Mouse (Mus musculus): ENCODE results near the gene Aicda. TPM values are rescaled to one million over a fixed set of nuclear protein-coding genes. Genes with fewer than 3 reads are reported as not detected.

Aicda gene
- polyA plus RNA-seq, 1 experiment from 2014 or later = not detected

DNA sequence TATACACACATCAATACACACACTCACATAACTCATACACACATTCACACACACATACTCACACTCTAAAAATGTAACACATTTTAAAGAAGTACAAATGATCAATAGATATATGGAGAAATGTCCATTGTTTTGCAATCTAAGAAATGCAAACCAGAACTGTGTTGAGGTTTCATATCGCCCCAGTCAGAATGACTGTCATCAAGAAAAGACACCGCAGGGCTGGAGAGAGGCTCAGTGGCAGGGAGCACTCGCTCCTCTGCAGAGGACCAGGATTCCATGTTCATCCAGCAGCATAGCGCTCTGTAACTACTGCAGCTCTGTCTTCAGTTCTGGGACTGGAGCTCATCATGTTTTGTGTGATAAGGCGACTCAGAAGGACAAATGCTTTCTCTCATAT is 10.0 kb upstream of the Aicda start:
- no peak for DNase-seq (ENCODE audit: low spot score)
- H3K27me3 ChIP-seq (ENCODE audit: control insufficient read depth, insufficient read depth, low read length) = no peaks in the 10 kb centered on the region
- H3K36me3 ChIP-seq (ENCODE audit: control insufficient read depth, insufficient read depth, low read length) = no peaks in the 10 kb centered on the region
- no peak overlapping the region for H3K27ac ChIP-seq (ENCODE audit: low read depth, low read length)
- no peaks in the 10 kb centered on the region for H3K9me3 ChIP-seq (ENCODE audit: control insufficient read depth, low read length)
- no peak overlapping the region for H3K9ac ChIP-seq (ENCODE audit: low read length)
- no peak for ATAC-seq (replicated peaks; ENCODE audit: low FRiP score)
- no peak overlapping the region for H3K4me2 ChIP-seq (ENCODE audit: low read depth, low read length, severe bottlenecking)
- WGBS = 86% methylated on average over 5 of the region's 5 CpGs
- no peaks in the 10 kb centered on the region for H3K4me1 ChIP-seq (replicated peaks; ENCODE audit: control insufficient read depth, insufficient read depth, low read length)
- H3K4me3 ChIP-seq (ENCODE audit: low read depth, low read length) = no peak overlapping the region

- no peak overlapping the region for H3K9ac ChIP-seq (ENCODE audit: low read length)
- 94% methylated on average over 1 of the region's 1 CpGs for whole genome bisulfite sequencing
- no peaks in the 10 kb centered on the region for H3K9me3 ChIP-seq (ENCODE audit: control insufficient read depth, low read length)
- no peak overlapping the region for H3K4me2 ChIP-seq (ENCODE audit: low read depth, low read length, severe bottlenecking)
- no peak overlapping the region for H3K4me3 ChIP-seq (ENCODE audit: low read depth, low read length)
- H3K27me3 ChIP-seq (ENCODE audit: control insufficient read depth, insufficient read depth, low read length) = no peaks in the 10 kb centered on the region
- no peaks in the 10 kb centered on the region for H3K4me1 ChIP-seq (replicated peaks; ENCODE audit: control insufficient read depth, insufficient read depth, low read length)
- H3K27ac ChIP-seq (ENCODE audit: low read depth, low read length) = no peak overlapping the region
- DNase-seq (ENCODE audit: low spot score) (no peak), ATAC-seq (replicated peaks; ENCODE audit: low FRiP score) (no peak)
- no peaks in the 10 kb centered on the region for H3K36me3 ChIP-seq (ENCODE audit: control insufficient read depth, insufficient read depth, low read length)
These were observed 8.9 kb upstream of the Aicda start for GRCm38 (mm10) chr6:122544672-122545071.

DNA sequence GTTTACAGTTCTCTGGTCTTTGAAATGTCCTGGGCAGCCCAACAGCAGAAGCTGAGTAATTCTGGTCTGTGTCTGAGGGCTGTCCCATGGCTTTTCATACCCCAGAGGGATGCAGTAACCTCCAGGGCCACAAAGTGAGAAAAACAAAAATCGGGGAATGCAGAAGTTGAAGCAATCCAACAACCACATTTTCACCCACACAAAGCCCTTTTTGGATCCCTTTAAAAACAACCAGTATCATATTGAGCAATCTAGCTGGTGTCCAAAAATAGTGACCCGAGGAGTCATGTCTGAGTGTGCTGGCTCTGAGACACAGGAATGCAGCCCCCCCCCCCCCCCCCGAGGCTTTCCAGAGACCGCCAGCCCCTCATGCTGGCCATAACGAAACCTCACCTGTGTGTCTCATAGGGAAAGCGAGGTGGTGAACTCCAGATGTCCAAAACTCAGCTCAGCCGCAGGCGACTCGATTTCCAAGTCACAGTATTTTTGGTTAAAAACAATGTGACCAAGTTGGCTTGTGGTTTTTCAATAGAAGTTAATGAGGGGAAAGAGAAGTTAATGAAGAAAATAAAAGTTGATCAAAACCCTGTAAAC is 8.2 kb upstream of the Aicda start:
- Histone ChIP-seq H3K27ac (ENCODE audit: low read depth, low read length) (no peak overlapping the region), H3K4me2 (ENCODE audit: low read depth, low read length, severe bottlenecking) (no peak overlapping the region), H3K36me3 (ENCODE audit: control insufficient read depth, insufficient read depth, low read length) (no peaks in the 10 kb centered on the region), H3K4me3 (ENCODE audit: low read depth, low read length) (no peak overlapping the region), H3K9ac (ENCODE audit: low read length) (no peak overlapping the region), H3K4me1 (replicated peaks; ENCODE audit: control insufficient read depth, insufficient read depth, low read length) (no peaks in the 10 kb centered on the region), H3K9me3 (ENCODE audit: control insufficient read depth, low read length) (no peaks in the 10 kb centered on the region), H3K27me3 (ENCODE audit: control insufficient read depth, insufficient read depth, low read length) (no peaks in the 10 kb centered on the region)
- ATAC-seq (replicated peaks; ENCODE audit: low FRiP score) = no peak
- WGBS = 79% methylated on average over 9 of the region's 9 CpGs
- no peak for DNase-seq (ENCODE audit: low spot score)

- no peaks in the 10 kb centered on the region for H3K9me3 ChIP-seq (ENCODE audit: control insufficient read depth, low read length)
- H3K4me2 ChIP-seq (ENCODE audit: low read depth, low read length, severe bottlenecking) = no peak overlapping the region
- no peak overlapping the region for H3K4me3 ChIP-seq (ENCODE audit: low read depth, low read length)
- 83% methylated on average over 10 of the region's 10 CpGs for WGBS
- no peak for ATAC-seq (replicated peaks; ENCODE audit: low FRiP score)
- no peaks in the 10 kb centered on the region for H3K36me3 ChIP-seq (ENCODE audit: control insufficient read depth, insufficient read depth, low read length)
- no peak overlapping the region for H3K27ac ChIP-seq (ENCODE audit: low read depth, low read length)
- no peak for DNase-seq (ENCODE audit: low spot score)
- H3K9ac ChIP-seq (ENCODE audit: low read length) = no peak overlapping the region
- no peaks in the 10 kb centered on the region for H3K27me3 ChIP-seq (ENCODE audit: control insufficient read depth, insufficient read depth, low read length)
- H3K4me1 ChIP-seq (replicated peaks; ENCODE audit: control insufficient read depth, insufficient read depth, low read length) = no peaks in the 10 kb centered on the region
These were observed 7.7 kb upstream of the Aicda start for GRCm38 (mm10) chr6:122545948-122546347.

DNA sequence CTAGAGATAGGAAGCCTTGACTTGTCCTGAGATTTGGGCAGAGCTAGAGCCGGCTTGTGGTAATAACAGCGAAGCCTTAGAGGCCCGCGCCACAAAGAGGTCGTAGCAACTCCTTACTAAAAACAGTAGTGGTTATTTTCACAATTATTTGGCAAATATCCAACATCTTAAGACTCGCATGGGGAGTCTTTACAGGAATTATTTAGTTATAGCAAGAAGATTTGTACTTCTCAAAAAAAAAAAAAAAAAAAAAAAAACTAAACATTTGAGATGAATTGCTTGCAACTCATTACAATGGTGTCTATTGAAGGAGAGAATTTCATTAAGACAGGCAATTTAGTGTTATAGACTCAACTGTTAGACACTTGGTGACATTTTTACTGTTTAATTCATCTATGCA is 501 bp downstream of the Aicda start:
- no peak for ATAC-seq (replicated peaks; ENCODE audit: low FRiP score)
- no peak for DNase-seq (ENCODE audit: low spot score)
- no peak overlapping the region for H3K27ac ChIP-seq (ENCODE audit: low read depth, low read length)
- H3K9ac ChIP-seq (ENCODE audit: low read length) = no peak overlapping the region
- H3K4me1 ChIP-seq (replicated peaks; ENCODE audit: control insufficient read depth, insufficient read depth, low read length) = no peaks in the 10 kb centered on the region
- no peak overlapping the region for H3K4me3 ChIP-seq (ENCODE audit: low read depth, low read length)
- H3K36me3 ChIP-seq (ENCODE audit: control insufficient read depth, insufficient read depth, low read length) = no peaks in the 10 kb centered on the region
- H3K27me3 ChIP-seq (ENCODE audit: control insufficient read depth, insufficient read depth, low read length) = no peaks in the 10 kb centered on the region
- no peaks in the 10 kb centered on the region for H3K9me3 ChIP-seq (ENCODE audit: control insufficient read depth, low read length)
- WGBS = 85% methylated on average over 6 of the region's 6 CpGs
- no peak overlapping the region for H3K4me2 ChIP-seq (ENCODE audit: low read depth, low read length, severe bottlenecking)

GRCm38 (mm10) chr6:122555266-122555665 is 1.7 kb downstream of the Aicda start:
- Histone ChIP-seq H3K4me1 (replicated peaks; ENCODE audit: control insufficient read depth, insufficient read depth, low read length) (no peaks in the 10 kb centered on the region; the same call in 1 of the 2 replicates), H3K4me2 (ENCODE audit: low read depth, low read length, severe bottlenecking) (no peak overlapping the region), H3K9me3 (ENCODE audit: control insufficient read depth, low read length) (no peaks in the 10 kb centered on the region), H3K36me3 (ENCODE audit: control insufficient read depth, insufficient read depth, low read length) (no peaks in the 10 kb centered on the region), H3K27me3 (ENCODE audit: control insufficient read depth, insufficient read depth, low read length) (no peaks in the 10 kb centered on the region), H3K9ac (ENCODE audit: low read length) (no peak overlapping the region), H3K27ac (ENCODE audit: low read depth, low read length) (no peak overlapping the region), H3K4me3 (ENCODE audit: low read depth, low read length) (no peak overlapping the region)
- WGBS = 49% methylated on average over 7 of the region's 7 CpGs
- DNase-seq (ENCODE audit: low spot score) (no peak), ATAC-seq (replicated peaks; ENCODE audit: low FRiP score) (no peak)

DNA sequence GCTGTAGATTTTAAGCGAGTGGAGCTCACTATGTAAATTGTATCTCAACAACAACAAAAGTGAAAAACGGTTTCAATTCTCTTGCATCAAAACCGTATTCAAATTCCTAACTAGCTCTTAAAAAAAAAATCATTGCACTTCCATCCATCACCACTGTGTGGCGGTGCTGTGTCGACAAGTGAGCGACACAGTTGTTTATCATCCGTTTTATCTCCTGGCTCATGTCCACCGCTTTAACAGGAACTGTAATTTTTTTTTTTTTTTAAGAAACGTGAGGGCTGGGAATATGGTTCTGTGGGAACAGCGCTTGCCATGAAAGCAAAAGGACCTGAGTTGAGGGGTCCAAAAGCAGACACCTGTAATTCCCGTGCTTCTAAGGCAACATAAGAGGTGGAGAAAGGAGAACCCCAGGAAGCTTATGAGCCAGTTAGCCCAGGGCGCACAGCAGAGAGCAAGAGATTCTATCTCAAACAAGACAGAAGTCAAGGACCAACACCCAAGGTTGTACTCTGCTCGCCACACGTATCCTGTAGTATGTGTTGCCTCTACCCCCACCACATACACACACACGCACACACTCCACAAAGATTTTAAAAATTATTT is 3.5 kb downstream of the Aicda start:
- H3K4me3 ChIP-seq (ENCODE audit: low read depth, low read length) = no peak overlapping the region
- WGBS = 28% methylated on average over 15 of the region's 15 CpGs

GRCm38 (mm10) chr6:122560427-122560826 is 6.8 kb downstream of the Aicda start:
- no peaks in the 10 kb centered on the region for H3K9me3 ChIP-seq (ENCODE audit: control insufficient read depth, low read length)
- H3K9ac ChIP-seq (ENCODE audit: low read length) = no peak overlapping the region
- H3K27ac ChIP-seq (ENCODE audit: low read depth, low read length) = no peak overlapping the region
- no peaks in the 10 kb centered on the region for H3K36me3 ChIP-seq (ENCODE audit: control insufficient read depth, insufficient read depth, low read length)
- peak overlapping the region; percentile 24; the same call in 1 of the 2 replicates for H3K4me2 ChIP-seq (ENCODE audit: low read depth, low read length, severe bottlenecking)
- no peaks in the 10 kb centered on the region; the same call in 1 of the 2 replicates for H3K4me1 ChIP-seq (replicated peaks; ENCODE audit: control insufficient read depth, insufficient read depth, low read length)
- DNase-seq (ENCODE audit: low spot score) = peak; percentile 87
- 18% methylated on average over 17 of the region's 17 CpGs for WGBS
- no peaks in the 10 kb centered on the region for H3K27me3 ChIP-seq (ENCODE audit: control insufficient read depth, insufficient read depth, low read length)
- H3K4me3 ChIP-seq (ENCODE audit: low read depth, low read length) = no peak overlapping the region
- peak; percentile 40; the same call in 1 of the 2 replicates for ATAC-seq (replicated peaks; ENCODE audit: low FRiP score)

More for the DNA sequence above, 3.5 kb downstream of the Aicda start:
- Histone ChIP-seq H3K27me3 (ENCODE audit: control insufficient read depth, insufficient read depth, low read length) (no peaks in the 10 kb centered on the region), H3K36me3 (ENCODE audit: control insufficient read depth, insufficient read depth, low read length) (no peaks in the 10 kb centered on the region), H3K9ac (ENCODE audit: low read length) (no peak overlapping the region), H3K4me1 (replicated peaks; ENCODE audit: control insufficient read depth, insufficient read depth, low read length) (no peaks in the 10 kb centered on the region; the same call in 1 of the 2 replicates), H3K9me3 (ENCODE audit: control insufficient read depth, low read length) (no peaks in the 10 kb centered on the region), H3K4me2 (ENCODE audit: low read depth, low read length, severe bottlenecking) (peak overlapping the region; percentile 41; the same call in 1 of the 2 replicates), H3K27ac (ENCODE audit: low read depth, low read length) (no peak overlapping the region)
- ATAC-seq (replicated peaks; ENCODE audit: low FRiP score) (no peak; the same call in 1 of the 2 replicates), DNase-seq (ENCODE audit: low spot score) (peak; percentile 64)

DNA sequence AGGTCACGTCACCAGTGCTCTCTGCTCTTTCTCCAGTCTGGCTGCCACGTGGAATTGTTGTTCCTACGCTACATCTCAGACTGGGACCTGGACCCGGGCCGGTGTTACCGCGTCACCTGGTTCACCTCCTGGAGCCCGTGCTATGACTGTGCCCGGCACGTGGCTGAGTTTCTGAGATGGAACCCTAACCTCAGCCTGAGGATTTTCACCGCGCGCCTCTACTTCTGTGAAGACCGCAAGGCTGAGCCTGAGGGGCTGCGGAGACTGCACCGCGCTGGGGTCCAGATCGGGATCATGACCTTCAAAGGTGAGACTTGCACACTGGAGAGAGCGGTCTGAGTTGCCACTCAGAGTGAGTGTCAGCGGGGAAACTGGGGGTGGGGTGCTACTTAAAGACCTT is 7.4 kb downstream of the Aicda start:
- Histone ChIP-seq H3K4me1 (replicated peaks; ENCODE audit: control insufficient read depth, insufficient read depth, low read length) (no peaks in the 10 kb centered on the region; the same call in 1 of the 2 replicates), H3K4me2 (ENCODE audit: low read depth, low read length, severe bottlenecking) (no peak overlapping the region), H3K27ac (ENCODE audit: low read depth, low read length) (no peak overlapping the region), H3K27me3 (ENCODE audit: control insufficient read depth, insufficient read depth, low read length) (no peaks in the 10 kb centered on the region), H3K9ac (ENCODE audit: low read length) (no peak overlapping the region), H3K9me3 (ENCODE audit: control insufficient read depth, low read length) (no peaks in the 10 kb centered on the region), H3K36me3 (ENCODE audit: control insufficient read depth, insufficient read depth, low read length) (no peaks in the 10 kb centered on the region), H3K4me3 (ENCODE audit: low read depth, low read length) (no peak overlapping the region)
- 0 out of 2 replicates have a peak, but pooled peaks have one; percentile 7 for ATAC-seq (replicated peaks; ENCODE audit: low FRiP score)
- no peak for DNase-seq (ENCODE audit: low spot score)
- 89% methylated on average over 20 of the region's 20 CpGs for WGBS

Measured in forebrain, embryonic 11.5 days (tissue).